Mouse (Mus musculus) spleen, adult 10 weeks (tissue): Measurements from ENCODE around the gene 1700001L19Rik. TPM values are rescaled to one million over a fixed set of nuclear protein-coding genes. Genes with fewer than 3 reads are reported as not detected.

Experiments used
- polyA plus RNA-seq: library from polyadenylated mRNA; stranded (reverse); fragments of 350-450 nt; fragmentation: Illumina TruSeq; extraction: RNeasy Lipid Tissue Mini Kit (QIAGEN cat#74804); gene quantifications from one replicate; pipeline ENCODE4 v1.2.3, GENCODE M21; 2015; ENCODE audit warnings: low replicate concordance; ENCODE audit not compliant: insufficient read depth

Gene 1700001L19Rik
- polyA plus RNA-seq, result not detected

DNA sequence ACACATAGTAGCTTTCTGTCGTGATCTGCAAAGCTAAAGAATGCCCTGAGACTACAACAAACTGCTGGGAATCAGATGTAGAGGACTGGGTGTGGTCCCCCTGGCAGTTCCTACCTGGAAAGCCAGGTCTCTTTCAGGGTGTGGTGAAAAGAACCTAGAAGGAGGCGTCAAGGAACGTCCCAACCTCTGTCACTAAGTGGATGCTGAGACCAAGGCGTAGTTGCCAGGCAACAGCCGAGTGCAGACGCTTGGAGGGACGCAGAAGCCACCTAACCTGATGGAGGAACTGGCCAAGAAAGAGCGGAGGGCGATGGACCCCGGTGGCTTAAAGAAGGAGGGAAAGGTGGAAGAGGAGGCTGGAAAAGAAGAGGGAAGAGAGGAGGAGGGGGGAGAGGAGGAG is at the start of gene 1700001L19Rik:
TSS of gene 1700001L19Rik (plus strand) at position 223 of the 400 bp plus-strand sequence.

DNA sequence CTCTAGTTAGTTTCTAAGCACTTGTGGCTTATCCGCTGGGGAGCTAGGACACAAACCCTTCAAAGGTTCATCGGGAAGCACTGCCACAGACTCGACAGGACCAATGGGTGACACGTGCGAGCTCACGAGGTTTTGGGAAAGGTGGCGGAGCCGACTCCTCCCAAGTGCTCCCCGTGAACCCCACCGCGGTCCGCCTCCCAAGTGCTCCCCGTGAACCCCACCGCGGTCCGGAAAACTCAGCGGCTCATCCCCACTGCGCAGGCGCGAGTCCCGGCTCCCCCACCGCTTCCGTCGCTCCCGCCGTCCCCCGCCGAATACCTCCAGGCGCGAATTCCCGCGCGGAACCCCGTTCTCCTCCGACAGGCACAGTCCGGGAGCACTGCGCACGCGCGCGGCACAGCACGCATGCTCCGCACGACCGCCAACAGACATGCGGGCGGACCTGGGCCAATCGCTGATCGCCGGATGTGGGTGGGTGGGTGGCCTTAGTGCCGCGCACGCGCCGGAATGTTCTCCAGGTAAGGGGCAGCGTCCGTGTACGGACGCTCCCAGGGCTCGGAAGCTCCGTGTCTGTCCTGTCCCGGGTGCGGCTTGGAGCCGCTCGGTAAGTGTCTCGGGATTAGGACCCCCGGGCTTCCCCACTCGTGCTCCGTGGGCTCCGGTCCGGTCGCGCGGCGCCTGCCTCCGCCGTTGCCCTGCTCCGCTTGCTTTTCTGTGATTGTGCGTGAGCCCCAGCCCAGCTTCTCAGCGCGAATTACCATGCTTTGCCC is 15.3 kb upstream of the 1700001L19Rik start, which contains the start of the genes Mtrr and Fastkd3:
TSS of gene Mtrr (minus strand) at position 403 of the 770 bp plus-strand sequence.
TSS of gene Fastkd3 (plus strand) at position 488 of the 770 bp plus-strand sequence.

Other genes starting within 250 kb of the 1700001L19Rik start
- 18.5 TPM for gene Mtrr, start 15.3 kb upstream of the 1700001L19Rik start, polyA plus RNA-seq
- 16.3 TPM for gene Fastkd3, start 15.2 kb upstream of the 1700001L19Rik start, polyA plus RNA-seq